Mouse (Mus musculus): ENCODE data around the gene Dchs2. TPM values are rescaled to one million over a fixed set of nuclear protein-coding genes. Genes with fewer than 3 reads are reported as not detected.

Dchs2 gene
- total and polyA plus RNA-seq, 3 experiments = not detected

- H3K4me1 ChIP-seq (ENCODE audit: control insufficient read depth in 1 of 2, insufficient read depth in 2 of 2) = 0 out of 4 replicates have a peak, but pooled peaks cover 0 to 5% of the 10 kb centered on the region in 2 experiments
- dilution Hi-C loops (cut with MboI; ENCODE audit: extremely low pct_ligation_motif_present, extremely low pct_unique_long_range_greater_than_20kb, low sequenced_read_pairs) (no loop called here), in situ Hi-C loops (cut with MboI; ENCODE audit: low pct_ligation_motif_present, low pct_unique_long_range_greater_than_20kb, low sequenced_read_pairs) (no loop called here)
- no peak overlapping the region for H3K27ac ChIP-seq (ENCODE audit: insufficient read depth, low read depth)
- no peak for DNase-seq (ENCODE audit: extremely low read depth)
- H3K4me3 ChIP-seq (replicated peaks in 1 of 3; ENCODE audit: low read depth in 2 of 3, low read length in 2 of 3, poor library complexity in 1 of 3) = no peak overlapping the region
- no peaks in the 10 kb centered on the region for H3K79me2 ChIP-seq (replicated peaks; ENCODE audit: control insufficient read depth, extremely low read depth, insufficient read depth, poor library complexity, severe bottlenecking)
- no peaks in the 10 kb centered on the region for H3K27me3 ChIP-seq (replicated peaks)
- no peaks in the 10 kb centered on the region for H3K36me3 ChIP-seq (replicated peaks in 1 of 2; ENCODE audit: control insufficient read depth in 1 of 2, insufficient read depth in 1 of 2, low read length in 1 of 2)
- no peak overlapping the region for H3K9ac ChIP-seq (ENCODE audit: insufficient read depth, low read depth)
- H3K4me2 ChIP-seq (ENCODE audit: insufficient read depth, low read depth, poor library complexity, severe bottlenecking) = no peak overlapping the region
- TF ChIP-seq ZKSCAN1 (IDR thresholded peaks at IDR 0.05; ENCODE audit: borderline replicate concordance, low read depth, low read length) = no peak
- no peak for TF ChIP-seq GABPA (IDR thresholded peaks at IDR 0.05; ENCODE audit: insufficient replicate concordance, low read depth, low read length)
- TF ChIP-seq SMC3 (IDR thresholded peaks at IDR 0.05; ENCODE audit: low read depth, low read length) = no peak
- TF ChIP-seq BHLHE40 (IDR thresholded peaks at IDR 0.05; ENCODE audit: low read depth, low read length) = no peak
- no peak for TF ChIP-seq POLR2A (IDR thresholded peaks at IDR 0.05; ENCODE audit: low read depth, low read length)
- no peak for TF ChIP-seq RAD21 (IDR thresholded peaks at IDR 0.05; ENCODE audit: low read depth, low read length)
- TF ChIP-seq EP300 (IDR thresholded peaks at IDR 0.05; ENCODE audit: low read length) = no peak
- TF ChIP-seq SIN3A (IDR thresholded peaks at IDR 0.05; ENCODE audit: low read length) = no peak
- no peak for TF ChIP-seq USF2 (conservative IDR thresholded peaks at IDR 0.05; ENCODE audit: low read depth, low read length)
- TF ChIP-seq ETS1 (conservative IDR thresholded peaks at IDR 0.05; ENCODE audit: low read depth, low read length) = no peak
- TF ChIP-seq MAX (IDR thresholded peaks at IDR 0.05; ENCODE audit: low read length) = no peak
- no peak for TF ChIP-seq TBP (conservative IDR thresholded peaks at IDR 0.05; ENCODE audit: low read depth, low read length)
- TF ChIP-seq TCF12 (IDR thresholded peaks at IDR 0.05; ENCODE audit: low read depth, low read length) = no peak
- no peak for TF ChIP-seq CHD2 (IDR thresholded peaks at IDR 0.05; ENCODE audit: low read length)
- no peak for TF ChIP-seq ZC3H11A (IDR thresholded peaks at IDR 0.05; ENCODE audit: low read depth, low read length)
- TF ChIP-seq POLR2AphosphoS2 (IDR thresholded peaks at IDR 0.05; ENCODE audit: low read depth, low read length) = no peak
- no peak for TF ChIP-seq JUN (IDR thresholded peaks at IDR 0.05; ENCODE audit: insufficient read depth, low read depth, low read length)
- TF ChIP-seq USF1 (IDR thresholded peaks at IDR 0.05; ENCODE audit: low read depth, low read length) = no peak
- H3K9me3 ChIP-seq (replicated peaks; ENCODE audit: low read length) = no peaks in the 10 kb centered on the region
Measured at GRCm38 (mm10) chr3:83209646-83210045, 81.9 kb downstream of the Dchs2 start.

GRCm38 (mm10) chr3:83210210-83210609, 82.5 kb downstream of the Dchs2 start:
- DNase-seq (ENCODE audit: extremely low read depth) = no peak
- no peaks in the 10 kb centered on the region for H3K9me3 ChIP-seq (replicated peaks; ENCODE audit: low read length)
- dilution Hi-C loops (cut with MboI; ENCODE audit: extremely low pct_ligation_motif_present, extremely low pct_unique_long_range_greater_than_20kb, low sequenced_read_pairs) (no loop called here), in situ Hi-C loops (cut with MboI; ENCODE audit: low pct_ligation_motif_present, low pct_unique_long_range_greater_than_20kb, low sequenced_read_pairs) (no loop called here)
- H3K4me3 ChIP-seq (replicated peaks in 1 of 3; ENCODE audit: low read depth in 2 of 3, low read length in 2 of 3, poor library complexity in 1 of 3) = no peak overlapping the region
- 0 out of 4 replicates have a peak, but pooled peaks cover 0 to 5% of the 10 kb centered on the region in 2 experiments for H3K4me1 ChIP-seq (ENCODE audit: control insufficient read depth in 1 of 2, insufficient read depth in 2 of 2)
- TF ChIP-seq SIN3A (IDR thresholded peaks at IDR 0.05; ENCODE audit: low read length) = no peak
- no peak for TF ChIP-seq JUND (conservative IDR thresholded peaks at IDR 0.05; ENCODE audit: low read depth, low read length)
- TF ChIP-seq UBTF (IDR thresholded peaks at IDR 0.05; ENCODE audit: low read depth, low read length) = no peak
- no peak for TF ChIP-seq MYC (IDR thresholded peaks at IDR 0.05; ENCODE audit: low read depth, low read length)
- no peak for TF ChIP-seq MAFK (IDR thresholded peaks at IDR 0.05; ENCODE audit: insufficient replicate concordance, low read length)
- TF ChIP-seq ZKSCAN1 (IDR thresholded peaks at IDR 0.05; ENCODE audit: borderline replicate concordance, low read depth, low read length) = no peak
- no peak for TF ChIP-seq IRF4 (IDR thresholded peaks at IDR 0.05; ENCODE audit: low read depth, low read length)
- no peak for TF ChIP-seq ZC3H11A (IDR thresholded peaks at IDR 0.05; ENCODE audit: low read depth, low read length)
- TF ChIP-seq POLR2A (IDR thresholded peaks at IDR 0.05; ENCODE audit: low read depth, low read length) = no peak
- no peak for TF ChIP-seq ZNF384 (IDR thresholded peaks at IDR 0.05; ENCODE audit: low read depth, low read length)
- H3K27me3 ChIP-seq (replicated peaks) = no peaks in the 10 kb centered on the region
- no peaks in the 10 kb centered on the region for H3K36me3 ChIP-seq (replicated peaks in 1 of 2; ENCODE audit: control insufficient read depth in 1 of 2, insufficient read depth in 1 of 2, low read length in 1 of 2)
- H3K4me2 ChIP-seq (ENCODE audit: insufficient read depth, low read depth, poor library complexity, severe bottlenecking) = no peak overlapping the region
- no peak overlapping the region for H3K27ac ChIP-seq (ENCODE audit: insufficient read depth, low read depth)
- H3K9ac ChIP-seq (ENCODE audit: insufficient read depth, low read depth) = no peak overlapping the region
- H3K79me2 ChIP-seq (replicated peaks; ENCODE audit: control insufficient read depth, extremely low read depth, insufficient read depth, poor library complexity, severe bottlenecking) = no peaks in the 10 kb centered on the region

Measured in CH12.LX (cell line).